Mouse (Mus musculus) heart, embryonic 10.5 days (tissue): ENCODE data around the gene Ltc4s. TPM values are rescaled to one million over a fixed set of nuclear protein-coding genes. Genes with fewer than 3 reads are reported as not detected.

Experiments used
- DNase-seq: peaks from one replicate; pipeline ENCODE4 v3.0.0-alpha.2; 2017; ENCODE audit warnings: low spot score
- H3K27ac ChIP-seq: fragments of 300-500 bp; sonication (generic); 2 replicates; pipeline ENCODE4 v1.5.1; 2016; ENCODE audit warnings: mild to moderate bottlenecking
- H3K27me3 ChIP-seq: fragments of 300-500 bp; sonication (generic); 2 replicates; pipeline ENCODE4 v1.6.1; 2016; ENCODE audit warnings: mild to moderate bottlenecking; ENCODE audit not compliant: poor library complexity, insufficient read depth, severe bottlenecking
- H3K36me3 ChIP-seq: fragments of 300-500 bp; sonication (generic); 2 replicates; pipeline ENCODE4 v1.6.1; 2016; ENCODE audit warnings: mild to moderate bottlenecking, moderate library complexity
- H3K4me1 ChIP-seq: fragments of 300-500 bp; sonication (generic); 2 replicates; pipeline ENCODE4 v1.6.1; 2016; ENCODE audit warnings: mild to moderate bottlenecking
- H3K4me3 ChIP-seq: fragments of 300-500 bp; sonication (generic); 2 replicates; pipeline ENCODE4 v1.5.1; 2016; ENCODE audit warnings: mild to moderate bottlenecking, moderate library complexity
- H3K9me3 ChIP-seq: fragments of 300-500 bp; sonication (generic); 2 replicates; pipeline ENCODE4 v1.6.1; 2016; ENCODE audit warnings: mild to moderate bottlenecking, moderate library complexity
- WGBS: fragments of 180-500 bp; shearing (Covaris S2); methylation state at CpG from one replicate; pipeline ENCODE4 v1.1.7; 2016; 5-methylcytosine and 5-hydroxymethylcytosine counted together
- polyA plus RNA-seq: library from polyadenylated mRNA; unstranded; fragments of >200 nt; fragmentation: Nextera tagmentation; extraction: Ambion mirVana; gene quantifications from 2 replicates; pipeline ENCODE4 v1.2.1, GENCODE M21; 2016

The Ltc4s gene
- polyA plus RNA-seq, 1 experiment from 2014 or later: 0.60 TPM

DNA sequence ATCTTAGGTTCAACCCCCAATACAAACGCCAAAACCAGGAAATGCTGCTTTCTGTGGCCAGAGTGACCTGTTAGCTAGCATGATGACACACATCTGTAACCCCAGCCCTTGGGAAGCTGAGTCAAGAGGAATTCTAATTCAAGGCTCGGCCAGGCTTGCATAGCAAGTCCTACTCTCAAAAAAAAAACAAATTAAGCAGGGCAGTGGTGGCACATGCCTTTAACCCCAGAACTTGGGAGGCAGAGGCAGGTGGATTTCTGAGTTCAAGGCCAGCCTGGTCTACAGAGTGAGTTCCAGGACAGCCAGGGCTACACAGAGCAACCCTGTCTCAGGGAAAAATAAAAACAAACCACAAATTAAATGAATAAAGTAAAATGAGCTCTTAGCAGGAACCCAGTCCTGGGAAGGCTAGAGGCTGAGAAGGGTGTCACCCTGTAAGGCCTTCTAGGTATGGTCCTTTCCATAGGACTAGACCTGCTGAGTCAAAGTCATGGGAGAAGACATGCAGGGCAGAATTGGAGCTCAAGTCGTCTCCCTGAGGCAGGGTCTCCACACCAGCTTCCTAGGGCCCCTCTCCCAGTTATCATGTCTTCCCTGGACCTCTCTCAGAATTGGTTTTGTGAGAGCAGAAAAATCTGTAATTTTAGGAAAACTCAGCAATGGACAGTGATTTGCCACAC is 26.2 kb downstream of the Ltc4s start:
- DNase-seq: no peak
- Histone ChIP-seq H3K4me3 (no peak overlapping the region), H3K4me1 (peaks cover 47% of the 10 kb centered on the region), H3K9me3 (no peaks in the 10 kb centered on the region), H3K27ac (peak overlapping the region; percentile 48; the same call in 1 of the 2 replicates), H3K36me3 (peaks cover 16% of the 10 kb centered on the region), H3K27me3 (no peaks in the 10 kb centered on the region)
- WGBS: 75% methylated on average over 3 of the region's 3 CpGs

DNA sequence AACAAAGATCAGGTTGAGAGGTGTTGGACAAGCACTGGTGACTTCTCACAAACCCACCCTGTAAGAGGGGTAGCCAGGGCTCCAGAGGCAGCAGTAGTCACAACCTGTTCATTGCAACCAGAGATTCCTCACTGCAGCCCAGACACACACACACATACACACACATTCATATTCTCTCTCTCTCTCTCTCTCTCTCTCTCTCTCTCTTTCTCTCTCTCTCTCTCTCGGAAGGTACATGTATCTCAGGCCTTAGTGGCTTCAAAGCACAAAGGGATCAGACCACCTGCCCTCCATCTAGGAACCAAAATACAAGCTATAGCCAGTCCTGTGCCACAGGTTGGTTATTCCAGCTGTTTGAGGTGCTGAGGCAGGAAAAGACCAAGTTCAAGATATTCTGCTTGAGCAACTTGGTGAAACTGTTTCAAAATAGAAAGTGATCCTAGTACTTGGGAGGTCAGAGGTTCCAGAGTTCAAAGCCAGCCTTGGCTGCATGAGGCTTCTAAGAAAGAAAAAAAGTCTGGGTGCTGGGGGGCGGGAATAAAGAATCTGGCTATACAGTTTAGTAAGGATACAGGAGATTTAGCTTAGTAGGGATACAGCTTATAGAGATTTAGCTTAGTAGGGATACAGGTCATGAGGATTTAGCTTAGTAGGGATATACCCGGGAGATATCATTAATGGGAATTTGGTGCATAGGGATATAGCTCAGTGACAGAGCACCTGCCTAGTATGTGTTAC is 26.9 kb downstream of the Ltc4s start:
- peaks cover 40% of the 10 kb centered on the region for H3K4me1 ChIP-seq
- peak overlapping the region; percentile 99 for H3K27ac ChIP-seq
- H3K9me3 ChIP-seq: no peaks in the 10 kb centered on the region
- H3K36me3 ChIP-seq: peaks cover 23% of the 10 kb centered on the region
- H3K4me3 ChIP-seq: peak overlapping the region; percentile 96
- 87% methylated on average over 3 of the region's 3 CpGs for WGBS
- no peak for DNase-seq
- no peaks in the 10 kb centered on the region for H3K27me3 ChIP-seq

DNA sequence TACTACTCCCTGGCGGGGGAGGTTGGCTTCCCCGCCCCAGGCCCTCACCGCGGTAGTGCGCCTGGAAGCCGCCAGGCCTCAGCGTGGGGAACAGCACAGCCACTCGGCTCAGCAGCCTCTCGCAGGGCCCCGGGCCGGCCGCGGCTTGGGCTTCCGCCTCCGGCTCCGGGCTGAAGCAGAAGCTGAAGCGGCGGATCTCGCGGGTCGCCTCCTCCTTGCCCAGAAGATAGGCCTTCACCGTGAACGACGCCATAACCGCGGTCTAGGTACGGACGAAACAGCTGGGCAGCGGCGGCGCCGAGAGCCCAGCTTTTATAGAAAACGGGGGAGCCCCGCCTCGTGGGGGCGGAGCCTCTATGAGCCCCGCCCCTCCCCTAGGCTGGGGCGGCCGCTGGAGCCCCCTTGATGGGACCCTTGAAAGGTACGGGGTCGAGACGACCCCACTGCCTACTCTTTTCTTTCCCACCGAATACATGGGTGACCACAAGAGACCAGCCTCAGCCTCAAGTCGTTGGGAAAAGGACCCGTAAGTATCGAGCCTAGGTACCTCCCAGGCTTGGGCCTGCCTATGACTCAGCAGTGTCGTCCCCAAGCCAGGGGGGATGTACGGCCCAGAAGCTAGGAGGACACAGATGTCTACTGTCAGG is 27.8 kb downstream of the Ltc4s start, which contains the start of the genes Sqstm1 and Mgat4b:
TSS of gene Sqstm1 (minus strand) at position 323 of the 647 bp plus-strand sequence.
TSS of gene Mgat4b (plus strand) at position 386 of the 647 bp plus-strand sequence.
- H3K36me3 ChIP-seq: peaks cover 31% of the 10 kb centered on the region
- peak within 1 kb of the TSS; percentile 99 for H3K27ac ChIP-seq
- peak; percentile 92 for DNase-seq
- peak within 1 kb of the TSS; percentile 96 for H3K4me3 ChIP-seq
- no peaks in the 10 kb centered on the region for H3K9me3 ChIP-seq
- no peaks in the 10 kb centered on the region for H3K27me3 ChIP-seq
- under 1% methylated on average over 48 of the region's 48 CpGs for WGBS
- peaks cover 31% of the 10 kb centered on the region for H3K4me1 ChIP-seq

DNA sequence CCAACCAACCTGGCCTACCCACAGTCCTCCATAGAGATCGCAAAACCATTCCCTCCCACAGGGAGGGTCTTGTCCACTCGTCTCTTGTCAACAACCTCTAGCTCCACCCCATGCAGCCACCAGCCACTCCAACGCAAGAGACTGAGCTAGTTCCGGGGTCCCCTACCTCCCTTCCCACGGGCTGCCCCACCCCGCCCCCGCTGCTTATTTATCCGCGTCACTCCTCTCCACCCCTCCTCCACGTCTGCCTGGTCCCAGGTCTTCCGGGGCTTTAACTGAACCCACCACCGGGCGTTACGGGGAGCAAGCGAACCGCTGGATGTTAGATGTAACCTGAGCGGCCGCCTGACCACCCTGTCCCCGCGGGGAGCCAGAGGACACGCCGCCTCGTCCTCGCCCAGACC is 28.3 kb downstream of the Ltc4s start:
- Histone ChIP-seq H3K4me3 (peak overlapping the region; percentile 96), H3K27ac (peak overlapping the region; percentile 99), H3K4me1 (peaks cover 27% of the 10 kb centered on the region), H3K27me3 (no peaks in the 10 kb centered on the region), H3K9me3 (no peaks in the 10 kb centered on the region), H3K36me3 (peaks cover 36% of the 10 kb centered on the region)
- DNase-seq: peak; percentile 99
- WGBS: under 1% methylated on average over 24 of the region's 24 CpGs

DNA sequence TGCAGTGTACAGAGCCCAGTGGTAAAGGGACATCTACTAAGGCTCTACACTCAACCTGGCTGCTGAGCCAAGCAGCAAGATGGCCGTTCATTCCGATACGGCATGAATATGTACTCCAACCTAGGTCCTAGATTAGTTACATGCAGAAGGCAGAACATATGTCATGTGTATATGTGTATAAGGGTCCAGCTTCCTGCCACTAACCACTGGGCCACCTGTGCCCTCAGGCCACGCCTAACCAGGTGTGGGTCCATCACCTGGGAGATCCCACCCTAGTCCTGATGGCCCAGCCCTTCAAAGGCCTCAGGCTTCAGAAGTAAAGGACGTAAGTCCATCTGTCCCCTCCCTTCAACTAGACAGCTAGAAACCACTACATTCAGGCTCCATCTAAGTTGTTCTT is 30.4 kb downstream of the Ltc4s start:
- H3K27ac ChIP-seq: no peak overlapping the region
- H3K4me1 ChIP-seq: peaks cover 20% of the 10 kb centered on the region
- DNase-seq: no peak
- H3K4me3 ChIP-seq: no peak overlapping the region
- no peaks in the 10 kb centered on the region for H3K9me3 ChIP-seq
- H3K36me3 ChIP-seq: peaks cover 55% of the 10 kb centered on the region
- WGBS: 90% methylated on average over 5 of the region's 5 CpGs
- no peaks in the 10 kb centered on the region for H3K27me3 ChIP-seq

DNA sequence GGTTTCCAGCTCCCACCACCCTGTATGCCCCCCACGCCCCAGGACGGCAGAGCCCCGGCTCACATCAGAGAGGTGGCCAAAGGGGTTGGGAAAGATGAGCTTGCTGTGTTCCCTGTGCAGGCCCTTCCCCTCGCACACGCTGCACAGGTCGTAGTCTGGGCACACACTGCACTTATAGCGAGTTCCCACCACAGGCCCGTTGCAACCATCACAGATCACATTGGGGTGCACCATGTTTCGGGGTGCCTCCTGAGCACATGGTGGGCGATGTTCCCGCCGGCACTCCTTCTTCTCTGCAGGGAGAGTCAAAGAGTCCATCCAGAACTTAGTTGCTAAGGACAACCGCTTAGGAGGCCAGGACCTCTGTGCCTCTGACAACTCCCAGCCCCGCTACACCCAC is 31.1 kb downstream of the Ltc4s start:
- DNase-seq: no peak
- H3K9me3 ChIP-seq: no peaks in the 10 kb centered on the region
- no peak overlapping the region for H3K27ac ChIP-seq
- H3K36me3 ChIP-seq: peaks cover 62% of the 10 kb centered on the region
- H3K4me1 ChIP-seq: peaks cover 14% of the 10 kb centered on the region
- H3K27me3 ChIP-seq: no peaks in the 10 kb centered on the region
- no peak overlapping the region for H3K4me3 ChIP-seq
- 94% methylated on average over 14 of the region's 14 CpGs for WGBS

DNA sequence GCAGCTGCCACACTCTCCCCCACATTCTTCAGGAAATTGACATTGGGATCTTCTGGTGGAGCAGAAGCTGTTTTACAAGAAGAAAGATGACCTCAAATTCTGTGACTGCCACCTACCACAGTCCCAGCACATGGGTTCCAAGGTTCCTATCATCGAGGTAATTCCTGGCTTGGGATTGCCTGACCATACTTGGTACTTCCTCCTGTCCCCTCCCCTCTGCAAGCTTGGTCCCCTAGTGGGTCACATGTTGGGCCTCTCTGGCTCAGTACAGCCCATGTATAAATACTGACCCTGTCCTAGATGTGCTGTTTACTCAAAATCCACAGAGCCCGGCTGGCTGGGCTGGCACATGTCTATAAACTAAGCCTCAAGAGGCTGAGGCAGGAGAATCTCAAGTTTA is 32.4 kb downstream of the Ltc4s start:
- Histone ChIP-seq H3K9me3 (no peaks in the 10 kb centered on the region), H3K27me3 (no peaks in the 10 kb centered on the region), H3K27ac (no peak overlapping the region), H3K36me3 (peaks cover 75% of the 10 kb centered on the region), H3K4me3 (no peak overlapping the region), H3K4me1 (peaks cover 6% of the 10 kb centered on the region)
- 80% methylated on average over 2 of the region's 2 CpGs for WGBS
- no peak for DNase-seq

DNA sequence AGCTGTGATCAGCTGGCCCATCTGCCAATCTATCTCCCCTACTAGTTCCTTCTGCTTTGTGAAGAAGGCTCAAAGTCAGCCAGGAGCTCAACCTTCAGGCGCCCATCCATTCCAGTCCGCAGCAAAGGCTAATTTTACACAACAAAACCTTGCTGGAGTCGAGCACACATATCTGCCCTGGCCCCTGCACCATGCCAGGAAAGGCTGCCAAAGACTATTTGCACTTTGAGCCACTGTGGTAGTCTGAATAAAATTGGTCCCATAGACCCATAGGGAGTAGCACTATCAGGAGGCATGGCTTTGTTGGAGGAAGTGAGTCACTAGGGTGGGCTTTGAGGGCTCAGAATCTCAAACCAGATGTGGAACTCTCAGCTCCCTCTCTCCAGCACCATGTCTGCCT is 33.0 kb downstream of the Ltc4s start:
- peaks cover 82% of the 10 kb centered on the region for H3K36me3 ChIP-seq
- DNase-seq: no peak
- no peak overlapping the region for H3K4me3 ChIP-seq
- no peak overlapping the region for H3K27ac ChIP-seq
- 0 out of 2 replicates have a peak, but pooled peaks cover 4% of the 10 kb centered on the region for H3K4me1 ChIP-seq
- H3K27me3 ChIP-seq: no peaks in the 10 kb centered on the region
- no peaks in the 10 kb centered on the region for H3K9me3 ChIP-seq
- WGBS: 83% methylated on average over 3 of the region's 3 CpGs

DNA sequence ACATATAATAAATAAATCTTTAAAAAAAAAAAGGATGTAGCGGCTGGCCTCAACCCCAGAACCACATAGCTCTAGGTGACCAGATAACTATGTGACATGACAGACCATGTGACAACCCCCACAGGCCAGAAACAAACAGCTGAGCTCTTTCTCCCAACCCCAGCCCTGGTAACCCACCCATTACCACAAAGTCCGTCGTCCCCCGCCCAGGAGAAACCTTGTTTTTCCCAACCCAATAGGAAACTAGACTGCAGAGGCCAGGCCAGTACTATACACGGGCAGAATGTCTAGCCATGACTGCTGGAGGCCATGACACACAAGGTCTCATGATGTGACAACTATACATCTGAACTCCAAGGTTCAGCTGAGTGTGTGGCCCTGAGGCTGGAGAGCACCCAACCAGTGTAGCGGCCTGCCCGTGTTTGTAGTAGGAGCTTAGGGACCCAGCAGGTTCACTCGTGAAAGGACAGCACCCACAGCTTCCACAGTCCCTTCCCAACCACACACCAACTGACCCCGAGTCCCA is 35.1 kb downstream of the Ltc4s start:
- Histone ChIP-seq H3K27ac (no peak overlapping the region), H3K27me3 (no peaks in the 10 kb centered on the region), H3K36me3 (peaks cover 95% of the 10 kb centered on the region), H3K4me1 (no peaks in the 10 kb centered on the region), H3K9me3 (no peaks in the 10 kb centered on the region), H3K4me3 (no peak overlapping the region)
- no peak for DNase-seq
- WGBS: 93% methylated on average over 9 of the region's 9 CpGs

DNA sequence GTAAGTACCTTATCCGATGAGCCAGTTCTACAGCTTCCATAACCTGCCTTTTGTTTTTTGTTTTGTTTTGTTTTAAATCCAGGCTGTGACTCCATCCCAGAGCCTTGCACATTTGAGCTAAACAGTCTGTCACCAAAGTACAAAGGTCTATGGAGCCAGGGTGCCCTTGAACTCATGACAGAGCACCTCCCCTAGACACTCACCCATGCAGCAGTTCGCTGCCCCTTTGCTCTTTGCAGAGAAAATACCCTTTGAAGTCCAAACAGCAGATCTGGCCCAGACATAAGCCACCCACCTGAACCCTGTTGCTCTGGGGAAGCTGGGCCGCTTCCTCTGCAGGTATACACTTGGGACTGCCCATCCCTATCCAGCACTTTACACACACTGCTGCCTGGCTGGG is 36.8 kb downstream of the Ltc4s start:
- no peaks in the 10 kb centered on the region for H3K9me3 ChIP-seq
- peaks cover 95% of the 10 kb centered on the region for H3K36me3 ChIP-seq
- no peak overlapping the region for H3K4me3 ChIP-seq
- WGBS: 94% methylated on average over 3 of the region's 3 CpGs
- H3K27me3 ChIP-seq: no peaks in the 10 kb centered on the region
- no peak for DNase-seq
- no peaks in the 10 kb centered on the region for H3K4me1 ChIP-seq
- no peak overlapping the region for H3K27ac ChIP-seq

DNA sequence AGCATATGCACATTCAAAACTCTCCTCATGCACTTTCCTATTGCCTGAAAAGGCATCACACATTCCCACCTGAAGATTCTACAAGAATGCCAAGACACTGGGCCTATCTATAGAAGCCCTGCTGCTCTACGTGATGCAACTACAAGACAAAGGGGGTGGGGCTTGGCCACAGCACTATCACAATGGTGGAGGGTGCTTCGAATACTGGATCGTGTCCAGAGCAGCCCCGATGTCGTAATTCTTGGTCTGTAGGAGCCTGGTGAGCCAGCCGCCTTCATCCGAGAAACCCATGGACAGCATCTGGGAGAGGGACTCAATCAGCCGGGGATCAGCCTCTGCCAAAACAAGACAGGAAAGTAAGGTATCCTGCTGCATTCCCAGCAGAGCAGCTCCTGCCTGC is 37.8 kb downstream of the Ltc4s start:
- Histone ChIP-seq H3K4me1 (no peaks in the 10 kb centered on the region), H3K27me3 (no peaks in the 10 kb centered on the region), H3K4me3 (no peak overlapping the region), H3K36me3 (peaks cover 93% of the 10 kb centered on the region), H3K27ac (no peak overlapping the region), H3K9me3 (no peaks in the 10 kb centered on the region)
- WGBS: 87% methylated on average over 8 of the region's 8 CpGs
- no peak for DNase-seq

DNA sequence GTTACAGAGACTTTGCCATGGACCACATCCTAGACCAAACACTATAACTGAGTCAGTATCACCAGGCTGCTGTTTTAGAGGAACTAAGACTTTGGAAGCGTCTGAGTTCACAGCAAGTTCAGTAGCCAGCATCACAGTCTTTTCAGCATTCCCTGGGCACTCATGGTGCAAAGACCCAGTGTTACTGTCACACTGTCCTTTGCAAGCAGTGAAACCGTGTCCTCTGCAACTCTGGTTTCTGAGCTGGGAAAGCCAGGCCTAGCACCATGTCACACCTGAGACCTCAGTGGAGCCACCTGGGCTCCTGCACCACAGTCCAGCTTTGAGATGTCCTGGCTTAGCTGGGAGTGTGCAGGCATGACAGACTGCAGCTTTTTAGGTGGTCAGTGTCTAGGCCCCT is 39.5 kb downstream of the Ltc4s start:
- no peak for DNase-seq
- Histone ChIP-seq H3K27ac (no peak overlapping the region), H3K36me3 (peaks cover 77% of the 10 kb centered on the region), H3K4me1 (peaks cover 5% of the 10 kb centered on the region; the same call in 1 of the 2 replicates), H3K27me3 (no peaks in the 10 kb centered on the region), H3K4me3 (no peak overlapping the region), H3K9me3 (no peaks in the 10 kb centered on the region)
- WGBS: 87% methylated on average over 2 of the region's 2 CpGs
